Mouse (Mus musculus): ENCODE results near the gene Ednra. TPM values are rescaled to one million over a fixed set of nuclear protein-coding genes. Genes with fewer than 3 reads are reported as not detected.
"Not testable (repeated sequence)": the region's sequence is repeated elsewhere in the genome, so short reads cannot be mapped to it uniquely, and the experiment has no call there.

Gene Ednra
- polyA plus RNA-seq, 1 experiment from 2014 or later = 16.1 TPM

DNA sequence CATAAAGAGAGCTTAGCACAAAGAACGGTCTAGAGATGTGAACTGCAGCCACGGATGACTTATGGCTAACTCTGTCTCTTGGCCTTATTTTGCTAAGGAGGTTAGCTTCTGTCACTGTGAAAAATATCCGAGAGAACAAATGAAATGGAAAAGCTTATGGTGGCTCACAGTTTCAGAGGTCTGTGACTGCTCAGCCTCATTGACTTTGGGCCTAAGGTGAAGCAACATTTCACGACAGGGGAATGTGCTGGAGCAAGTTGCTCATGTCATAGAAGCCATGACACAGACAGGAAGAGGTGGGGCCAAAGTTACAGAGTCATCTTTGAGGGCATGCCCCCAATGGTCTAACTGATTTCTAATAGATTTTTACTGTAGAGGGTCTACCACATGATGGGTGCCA, 28.1 kb downstream of the Ednra start:
- Histone ChIP-seq H3K36me3 (ENCODE audit: control insufficient read depth, insufficient read depth, low read length) (no peaks in the 10 kb centered on the region), H3K27ac (ENCODE audit: low read length) (no peak overlapping the region), H3K9me3 (ENCODE audit: control insufficient read depth, low read length) (no peaks in the 10 kb centered on the region), H3K4me2 (ENCODE audit: low read depth, low read length) (no peak overlapping the region), H3K9ac (ENCODE audit: low read depth, low read length) (no peak overlapping the region), H3K27me3 (replicated peaks; ENCODE audit: control insufficient read depth, insufficient read depth, low read length) (no peaks in the 10 kb centered on the region), H3K4me1 (ENCODE audit: control insufficient read depth, insufficient read depth, low read length) (no peaks in the 10 kb centered on the region), H3K4me3 (ENCODE audit: low read length) (no peak overlapping the region)
- 75% methylated on average over 4 of the region's 4 CpGs for WGBS
- no peak for ATAC-seq

DNA sequence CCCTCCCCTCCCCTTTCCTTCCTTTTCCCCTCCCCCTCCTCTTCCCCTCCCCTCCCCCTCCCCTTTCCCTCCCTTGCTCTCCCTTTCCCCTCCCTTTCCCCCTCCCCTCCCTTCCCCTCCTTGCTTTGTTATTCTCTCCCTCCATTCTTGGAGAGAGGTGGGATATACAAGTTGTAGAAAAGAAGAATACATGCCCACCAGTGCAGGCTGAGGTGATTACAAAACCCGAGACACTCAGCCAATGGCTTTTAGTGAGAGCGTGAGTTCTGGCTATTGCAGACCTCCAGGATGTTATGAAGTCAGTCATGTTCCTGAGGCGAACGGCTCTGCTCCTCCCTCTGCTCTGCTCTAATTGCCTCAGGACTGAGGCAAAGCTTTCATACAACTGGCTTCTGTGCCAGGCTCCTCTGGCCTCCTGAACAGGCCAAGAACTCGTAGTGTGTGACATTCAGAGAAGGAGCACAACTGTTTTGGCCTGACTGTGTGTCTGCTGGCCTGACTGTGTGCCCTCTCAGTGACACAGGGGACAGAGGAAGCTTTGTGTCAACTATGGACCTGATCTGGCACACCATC, 28.7 kb downstream of the Ednra start:
- Histone ChIP-seq H3K9me3 (ENCODE audit: control insufficient read depth, low read length) (no peaks in the 10 kb centered on the region), H3K4me3 (ENCODE audit: low read length) (no peak overlapping the region), H3K27ac (ENCODE audit: low read length) (no peak overlapping the region), H3K9ac (ENCODE audit: low read depth, low read length) (no peak overlapping the region), H3K4me2 (ENCODE audit: low read depth, low read length) (no peak overlapping the region), H3K36me3 (ENCODE audit: control insufficient read depth, insufficient read depth, low read length) (no peaks in the 10 kb centered on the region), H3K4me1 (ENCODE audit: control insufficient read depth, insufficient read depth, low read length) (no peaks in the 10 kb centered on the region), H3K27me3 (replicated peaks; ENCODE audit: control insufficient read depth, insufficient read depth, low read length) (no peaks in the 10 kb centered on the region)
- 33% methylated on average over 5 of the region's 5 CpGs for WGBS
- no peak for ATAC-seq

DNA sequence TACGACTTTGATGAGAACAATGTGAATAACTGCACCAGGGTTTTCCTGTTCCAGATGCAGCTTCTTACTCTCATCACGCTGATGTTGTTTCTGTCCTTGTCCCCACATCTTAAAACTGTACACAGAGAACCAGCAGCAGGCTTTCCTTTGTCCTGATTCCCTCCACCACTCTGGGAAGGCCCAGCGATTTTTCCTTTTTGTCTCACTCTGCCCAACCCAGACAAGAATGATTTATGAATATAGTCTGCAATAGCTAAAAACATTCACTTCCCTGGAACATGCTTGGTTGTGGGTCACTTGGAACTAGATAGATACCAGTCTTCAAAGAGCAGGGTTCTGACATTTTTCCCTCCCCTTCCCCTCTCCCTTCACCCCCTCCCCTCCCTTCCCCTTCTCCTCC, 29.2 kb downstream of the Ednra start:
- no peak overlapping the region for H3K9ac ChIP-seq (ENCODE audit: low read depth, low read length)
- H3K4me2 ChIP-seq (ENCODE audit: low read depth, low read length) = no peak overlapping the region
- H3K36me3 ChIP-seq (ENCODE audit: control insufficient read depth, insufficient read depth, low read length) = no peaks in the 10 kb centered on the region
- H3K4me1 ChIP-seq (ENCODE audit: control insufficient read depth, insufficient read depth, low read length) = no peaks in the 10 kb centered on the region
- H3K27ac ChIP-seq (ENCODE audit: low read length) = 0 out of 2 replicates have a peak overlapping the region, but pooled peaks have one; percentile 14
- no peak for ATAC-seq
- no peak overlapping the region for H3K4me3 ChIP-seq (ENCODE audit: low read length)
- 49% methylated on average over 3 of the region's 3 CpGs for WGBS
- H3K27me3 ChIP-seq (replicated peaks; ENCODE audit: control insufficient read depth, insufficient read depth, low read length) = no peaks in the 10 kb centered on the region
- no peaks in the 10 kb centered on the region for H3K9me3 ChIP-seq (ENCODE audit: control insufficient read depth, low read length)

DNA sequence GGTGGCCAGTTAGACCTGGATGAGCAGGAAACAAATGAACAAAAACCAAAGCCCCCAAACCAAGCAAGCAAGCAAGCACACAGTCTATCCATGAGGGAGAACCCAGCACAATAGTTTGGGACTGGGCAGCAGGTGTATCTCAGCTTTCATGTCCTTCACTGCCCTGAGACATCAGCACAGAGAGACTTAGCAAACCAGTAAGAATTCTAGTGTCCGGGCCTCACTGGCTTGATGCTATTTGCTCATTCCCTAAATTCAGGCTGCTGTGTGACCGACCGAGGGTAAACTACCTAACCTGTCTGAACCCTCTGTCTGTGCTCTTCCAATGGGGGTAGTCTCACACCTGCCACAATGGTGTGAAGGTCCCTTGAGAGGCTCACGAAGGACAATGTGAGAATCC, 29.7 kb downstream of the Ednra start:
- Histone ChIP-seq H3K27ac (ENCODE audit: low read length) (no peak overlapping the region), H3K9ac (ENCODE audit: low read depth, low read length) (no peak overlapping the region), H3K27me3 (replicated peaks; ENCODE audit: control insufficient read depth, insufficient read depth, low read length) (no peaks in the 10 kb centered on the region), H3K4me3 (ENCODE audit: low read length) (no peak overlapping the region), H3K9me3 (ENCODE audit: control insufficient read depth, low read length) (no peaks in the 10 kb centered on the region), H3K4me1 (ENCODE audit: control insufficient read depth, insufficient read depth, low read length) (no peaks in the 10 kb centered on the region), H3K4me2 (ENCODE audit: low read depth, low read length) (no peak overlapping the region), H3K36me3 (ENCODE audit: control insufficient read depth, insufficient read depth, low read length) (no peaks in the 10 kb centered on the region)
- no peak for ATAC-seq
- WGBS = 73% methylated on average over 4 of the region's 4 CpGs

DNA sequence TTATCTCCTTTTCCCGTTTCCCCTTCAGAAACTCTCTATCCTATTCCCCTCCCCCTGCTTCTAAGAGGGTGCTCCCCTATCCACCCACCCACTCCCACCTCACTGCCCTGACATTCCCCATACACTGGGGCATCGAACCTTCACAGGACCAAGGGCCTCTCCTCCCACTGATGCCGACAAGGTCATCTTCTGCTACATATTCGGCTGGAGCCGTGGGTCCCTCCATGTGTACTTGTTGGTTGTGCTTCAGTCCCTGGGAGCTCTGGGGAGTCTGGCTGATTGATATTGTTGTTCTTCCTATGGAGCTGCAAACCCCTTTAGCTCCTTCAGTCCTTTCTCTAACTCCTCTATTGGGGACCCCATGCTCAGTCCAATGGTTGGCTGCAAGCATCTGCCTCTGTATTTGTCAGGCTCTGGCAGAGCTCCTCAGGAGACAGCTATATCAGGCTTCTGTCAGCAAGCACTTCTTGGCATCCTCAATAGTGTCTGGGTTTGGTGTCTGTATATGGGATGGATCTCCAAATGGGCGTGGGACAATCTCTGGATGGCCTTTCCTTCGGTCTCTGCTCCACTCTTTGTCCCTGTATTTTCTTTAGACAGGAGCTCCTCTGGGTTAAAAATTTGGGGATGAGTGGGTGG, 34.7 kb downstream of the Ednra start:
- H3K4me1 ChIP-seq (ENCODE audit: control insufficient read depth, insufficient read depth, low read length); H3K27me3 ChIP-seq (replicated peaks; ENCODE audit: control insufficient read depth, insufficient read depth, low read length); H3K4me2 ChIP-seq (ENCODE audit: low read depth, low read length); H3K36me3 ChIP-seq (ENCODE audit: control insufficient read depth, insufficient read depth, low read length); H3K9me3 ChIP-seq (ENCODE audit: control insufficient read depth, low read length); H3K4me3 ChIP-seq (ENCODE audit: low read length); ATAC-seq; H3K9ac ChIP-seq (ENCODE audit: low read depth, low read length); H3K27ac ChIP-seq (ENCODE audit: low read length): not testable (repeated sequence)
- whole genome bisulfite sequencing = 81% methylated on average over 7 of the region's 7 CpGs

DNA sequence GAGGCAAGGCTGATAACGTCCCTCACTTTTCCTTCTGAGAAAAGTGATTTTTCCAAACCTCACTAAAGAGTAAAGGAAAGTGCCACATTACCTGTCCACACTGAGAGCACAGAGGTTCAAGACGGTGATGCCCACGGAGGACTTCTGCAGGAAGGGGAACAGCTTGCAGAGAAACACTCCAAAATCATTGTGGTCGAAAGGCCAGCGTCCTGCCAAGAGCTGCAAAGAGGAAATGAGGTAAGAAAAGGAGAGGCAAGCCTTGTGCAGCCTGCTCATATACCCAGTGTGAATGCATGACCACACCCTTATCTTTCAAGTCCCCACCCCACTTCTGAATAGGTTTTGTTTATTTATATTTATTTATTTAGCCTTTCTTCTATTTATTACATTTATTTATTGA, 35.3 kb downstream of the Ednra start:
- no peak overlapping the region for H3K4me2 ChIP-seq (ENCODE audit: low read depth, low read length)
- H3K4me3 ChIP-seq (ENCODE audit: low read length) = no peak overlapping the region
- H3K9ac ChIP-seq (ENCODE audit: low read depth, low read length) = no peak overlapping the region
- H3K4me1 ChIP-seq (ENCODE audit: control insufficient read depth, insufficient read depth, low read length) = no peaks in the 10 kb centered on the region
- no peak overlapping the region for H3K27ac ChIP-seq (ENCODE audit: low read length)
- H3K27me3 ChIP-seq (replicated peaks; ENCODE audit: control insufficient read depth, insufficient read depth, low read length) = no peaks in the 10 kb centered on the region
- WGBS = 69% methylated on average over 5 of the region's 5 CpGs
- no peaks in the 10 kb centered on the region for H3K9me3 ChIP-seq (ENCODE audit: control insufficient read depth, low read length)
- no peaks in the 10 kb centered on the region for H3K36me3 ChIP-seq (ENCODE audit: control insufficient read depth, insufficient read depth, low read length)
- no peak for ATAC-seq

DNA sequence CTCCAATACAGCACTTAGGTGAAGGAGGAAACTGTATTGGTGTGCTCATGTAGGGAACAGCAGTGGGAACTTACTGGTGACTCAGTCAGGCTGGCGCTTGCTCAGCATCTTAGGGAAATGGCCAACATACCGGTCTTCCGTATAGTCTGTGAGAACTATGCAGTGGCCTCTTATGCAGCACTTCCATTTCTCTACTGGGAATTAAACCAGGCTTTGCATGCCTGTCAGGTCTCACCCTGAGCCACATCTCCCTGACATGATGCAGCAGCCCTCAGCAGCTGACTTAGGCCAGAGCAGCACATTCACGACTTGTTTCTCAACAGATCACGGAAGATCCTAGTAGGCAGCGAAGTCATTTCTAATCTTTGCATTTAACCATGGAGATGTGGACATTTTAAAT, 39.9 kb downstream of the Ednra start:
- Histone ChIP-seq H3K9me3 (ENCODE audit: control insufficient read depth, low read length) (no peaks in the 10 kb centered on the region), H3K4me3 (ENCODE audit: low read length) (no peak overlapping the region), H3K36me3 (ENCODE audit: control insufficient read depth, insufficient read depth, low read length) (no peaks in the 10 kb centered on the region), H3K27ac (ENCODE audit: low read length) (peak overlapping the region; percentile 7), H3K4me1 (ENCODE audit: control insufficient read depth, insufficient read depth, low read length) (peaks cover 6% of the 10 kb centered on the region), H3K27me3 (replicated peaks; ENCODE audit: control insufficient read depth, insufficient read depth, low read length) (no peaks in the 10 kb centered on the region), H3K9ac (ENCODE audit: low read depth, low read length) (no peak overlapping the region), H3K4me2 (ENCODE audit: low read depth, low read length) (no peak overlapping the region)
- peak; percentile 38; the same call in 1 of the 2 replicates for ATAC-seq
- 53% methylated on average over 6 of the region's 6 CpGs for WGBS

DNA sequence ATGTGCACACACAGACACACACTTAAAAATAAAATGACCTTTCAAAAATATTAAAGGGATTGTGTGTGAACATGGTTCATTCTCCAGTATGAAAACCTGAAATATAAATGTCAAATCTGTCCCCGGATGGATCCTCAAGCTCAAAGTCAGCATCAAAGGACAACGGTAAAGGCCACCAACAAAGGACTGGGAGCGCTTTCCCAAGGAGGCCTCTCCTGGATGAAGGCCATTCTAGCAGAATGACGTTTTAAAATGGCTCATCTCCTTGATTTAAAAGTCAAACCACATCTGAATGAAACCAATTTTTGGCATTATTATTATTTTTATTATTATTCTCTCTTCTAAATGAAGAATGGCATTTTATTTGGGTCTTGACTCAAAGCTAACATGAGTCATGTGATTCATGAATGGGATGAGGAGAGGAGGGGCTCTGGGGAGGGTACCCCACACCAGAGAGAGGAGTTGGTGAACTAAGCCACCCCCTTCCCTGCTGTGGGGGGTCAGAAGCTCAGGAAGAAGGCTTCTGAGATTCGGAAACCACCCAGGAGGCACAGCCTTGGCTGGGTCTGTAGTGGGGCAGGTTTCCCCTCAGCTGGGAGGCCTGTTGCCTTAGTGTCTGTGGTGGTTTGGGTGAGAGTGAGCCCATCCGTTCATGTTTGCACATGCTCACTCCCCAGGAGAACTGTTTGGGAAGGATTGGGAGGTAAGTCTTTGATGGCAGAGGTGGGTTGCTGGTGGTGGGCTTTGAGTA, 40.7 kb downstream of the Ednra start:
- H3K4me3 ChIP-seq (ENCODE audit: low read length) = no peak overlapping the region
- H3K9ac ChIP-seq (ENCODE audit: low read depth, low read length) = no peak overlapping the region
- no peak for ATAC-seq
- H3K27ac ChIP-seq (ENCODE audit: low read length) = 0 out of 2 replicates have a peak overlapping the region, but pooled peaks have one; percentile 31
- no peaks in the 10 kb centered on the region for H3K9me3 ChIP-seq (ENCODE audit: control insufficient read depth, low read length)
- no peaks in the 10 kb centered on the region for H3K36me3 ChIP-seq (ENCODE audit: control insufficient read depth, insufficient read depth, low read length)
- H3K4me1 ChIP-seq (ENCODE audit: control insufficient read depth, insufficient read depth, low read length) = peaks cover 6% of the 10 kb centered on the region
- no peak overlapping the region for H3K4me2 ChIP-seq (ENCODE audit: low read depth, low read length)
- WGBS = 82% methylated on average over 6 of the region's 6 CpGs
- no peaks in the 10 kb centered on the region for H3K27me3 ChIP-seq (replicated peaks; ENCODE audit: control insufficient read depth, insufficient read depth, low read length)

DNA sequence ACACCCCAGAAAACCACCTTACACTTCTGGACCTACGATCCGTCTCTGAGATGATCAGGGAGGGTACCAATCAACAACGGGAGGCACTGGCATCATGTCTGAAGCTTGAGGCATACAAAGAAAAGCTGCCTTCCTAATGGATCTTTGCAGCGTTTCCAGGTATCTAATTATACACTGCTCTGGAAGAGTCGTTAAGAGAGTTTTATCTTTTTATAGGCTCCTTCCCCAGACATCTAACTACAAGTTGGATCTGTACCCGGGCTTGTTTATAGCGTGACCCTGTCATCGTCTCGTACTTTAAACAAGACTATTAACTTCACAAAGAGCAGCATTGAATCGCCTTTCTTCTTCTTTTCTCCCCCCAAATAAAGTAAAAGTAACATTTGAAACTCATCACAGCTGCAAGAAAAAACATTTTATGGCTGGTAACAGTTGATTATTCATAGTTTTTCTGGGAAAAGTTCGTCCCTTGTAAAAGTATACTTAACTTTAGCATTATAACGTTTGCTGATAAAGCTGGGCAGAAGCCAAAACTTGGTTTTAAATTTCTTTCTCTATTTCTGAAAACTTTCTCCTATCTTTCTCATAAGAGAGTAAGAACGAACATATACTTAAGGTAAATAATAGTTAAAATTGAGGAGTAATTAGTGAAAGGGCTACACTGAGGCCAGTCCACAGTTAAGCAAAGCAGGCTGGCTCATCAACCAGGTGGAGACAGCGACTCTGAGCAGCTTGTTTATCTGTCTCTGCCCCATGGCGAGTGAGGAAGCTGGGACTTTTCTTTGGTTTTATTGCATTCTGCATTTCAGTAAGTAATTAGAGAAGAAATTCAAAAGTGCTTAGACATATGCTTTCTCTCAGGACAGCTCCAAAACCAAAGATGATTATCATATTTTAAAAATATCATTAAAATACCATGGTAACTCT, 42.0 kb downstream of the Ednra start:
- peak overlapping the region; percentile 75 for H3K27ac ChIP-seq (ENCODE audit: low read length)

More for the DNA sequence above, 42.0 kb downstream of the Ednra start:
- Histone ChIP-seq H3K27me3 (replicated peaks; ENCODE audit: control insufficient read depth, insufficient read depth, low read length) (no peaks in the 10 kb centered on the region), H3K36me3 (ENCODE audit: control insufficient read depth, insufficient read depth, low read length) (no peaks in the 10 kb centered on the region), H3K4me3 (ENCODE audit: low read length) (no peak overlapping the region), H3K4me2 (ENCODE audit: low read depth, low read length) (no peak overlapping the region; the same call in 1 of the 2 replicates), H3K9me3 (ENCODE audit: control insufficient read depth, low read length) (no peaks in the 10 kb centered on the region), H3K4me1 (ENCODE audit: control insufficient read depth, insufficient read depth, low read length) (peaks cover 6% of the 10 kb centered on the region), H3K9ac (ENCODE audit: low read depth, low read length) (no peak overlapping the region)
- 28% methylated on average over 15 of the region's 15 CpGs for WGBS
- peak; percentile 62; the same call in 1 of the 2 replicates for ATAC-seq
